Mouse (Mus musculus) kidney, postnatal 0 days (tissue): Measurements from ENCODE around the gene Dppa4. TPM values are rescaled to one million over a fixed set of nuclear protein-coding genes. Genes with fewer than 3 reads are reported as not detected.

ENCODE experiments used
- ATAC-seq: fragments of 200-750 bp; cut with Nextera tagmentation; replicated peaks from 2 replicates; pipeline ENCODE4 v1.8.0; 2017; ENCODE audit warnings: low read depth, moderate number of reproducible peaks, moderate TSS enrichment, moderate library complexity; ENCODE audit not compliant: low FRiP score
- DNase-seq: peaks from one replicate; pipeline ENCODE4 v3.0.0-alpha.2; 2016; ENCODE audit warnings: low spot score
- H3K27ac ChIP-seq: fragments of 300-500 bp; sonication (generic); 2 replicates; pipeline ENCODE4 v1.5.1; 2014; ENCODE audit warnings: mild to moderate bottlenecking
- H3K27me3 ChIP-seq: fragments of 300-500 bp; sonication (generic); 2 replicates; pipeline ENCODE4 v1.6.1; 2014; ENCODE audit warnings: low read length, mixed read lengths; ENCODE audit not compliant: insufficient read depth
- H3K36me3 ChIP-seq: fragments of 300-500 bp; sonication (generic); 2 replicates; pipeline ENCODE4 v1.6.1; 2014; ENCODE audit warnings: low read length, mixed read lengths; ENCODE audit not compliant: insufficient read depth
- H3K4me1 ChIP-seq: fragments of 300-500 bp; sonication (generic); replicated peaks from 2 replicates; pipeline ENCODE4 v1.6.1; 2014; ENCODE audit warnings: antibody characterized with exemption, low read length, mixed read lengths; ENCODE audit not compliant: insufficient read depth
- H3K4me2 ChIP-seq: fragments of 300-500 bp; sonication (generic); 2 replicates; pipeline ENCODE4 v1.6.1; 2014; ENCODE audit warnings: mild to moderate bottlenecking, low read length, moderate library complexity, mixed read lengths
- H3K4me3 ChIP-seq: fragments of 300-500 bp; sonication (generic); replicated peaks from 2 replicates; pipeline ENCODE4 v1.5.1; 2014; ENCODE audit warnings: low read depth, low read length
- H3K9ac ChIP-seq: fragments of 300-500 bp; sonication (generic); 2 replicates; pipeline ENCODE4 v1.6.1; 2014; ENCODE audit warnings: low read depth, low read length
- H3K9me3 ChIP-seq: fragments of 300-500 bp; sonication (generic); replicated peaks from 2 replicates; pipeline ENCODE4 v1.6.1; 2016; ENCODE audit warnings: low read length, inconsistent platforms, mixed read lengths
- CTCF ChIP-seq: IDR thresholded peaks from 2 replicates; pipeline ENCODE4 v1.5.1; 2016; ENCODE audit warnings: antibody characterized with exemption, low read depth, mild to moderate bottlenecking, moderate library complexity
- WGBS: fragments of 180-500 bp; shearing (Covaris S2); extraction: QIAGEN DNeasy Blood & Tissue Kit; methylation state at CpG from one replicate; pipeline ENCODE4 v1.1.7; 2014; 5-methylcytosine and 5-hydroxymethylcytosine counted together
- polyA plus RNA-seq: library from polyadenylated mRNA; unstranded; fragments of >200 nt; fragmentation: Nextera tagmentation; extraction: Ambion mirVana; gene quantifications from 2 replicates; pipeline ENCODE4 v1.2.1, GENCODE M21; 2015

The Dppa4 gene
- polyA plus RNA-seq, 1 experiment from 2014 or later: not detected

- Histone ChIP-seq H3K4me3 (no peak overlapping the region), H3K9me3 (no peaks in the 10 kb centered on the region), H3K4me2 (no peak overlapping the region), H3K27ac (no peak overlapping the region), H3K27me3 (no peaks in the 10 kb centered on the region), H3K9ac (no peak overlapping the region), H3K4me1 (no peaks in the 10 kb centered on the region), H3K36me3 (no peaks in the 10 kb centered on the region)
- DNase-seq: no peak
- 78% methylated on average over 1 of the region's 1 CpGs for WGBS
- TF ChIP-seq CTCF: no peak
- no peak for ATAC-seq
Observed at GRCm38 (mm10) chr16:48262901-48263300, 20.6 kb upstream of the Dppa4 start.

DNA sequence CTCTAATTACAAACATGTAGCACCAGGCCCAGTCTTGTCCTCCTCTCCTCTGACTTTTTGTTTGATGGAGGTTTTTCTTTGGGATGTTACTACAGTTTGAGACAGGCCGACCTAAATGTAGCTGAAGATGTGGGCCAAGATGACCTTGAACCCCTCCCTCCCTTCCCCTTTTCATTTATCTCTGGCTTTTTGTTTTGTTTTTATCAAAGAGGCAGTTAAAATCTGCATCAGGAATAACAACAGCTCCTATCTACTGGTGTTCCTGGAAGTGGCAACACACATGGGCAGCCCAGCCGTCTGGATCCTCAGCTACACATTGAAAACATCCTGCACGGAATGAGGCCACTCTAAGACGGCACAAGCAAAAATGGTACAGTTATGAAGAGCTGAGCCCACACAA lies 17.7 kb upstream of the Dppa4 start:
- Histone ChIP-seq H3K4me2 (no peak overlapping the region), H3K9ac (no peak overlapping the region), H3K36me3 (no peaks in the 10 kb centered on the region), H3K9me3 (no peaks in the 10 kb centered on the region), H3K4me1 (no peaks in the 10 kb centered on the region), H3K27me3 (no peaks in the 10 kb centered on the region), H3K27ac (no peak overlapping the region), H3K4me3 (no peak overlapping the region)
- 79% methylated on average over 4 of the region's 4 CpGs for WGBS
- no peak for TF ChIP-seq CTCF
- DNase-seq (no peak), ATAC-seq (no peak)

DNA sequence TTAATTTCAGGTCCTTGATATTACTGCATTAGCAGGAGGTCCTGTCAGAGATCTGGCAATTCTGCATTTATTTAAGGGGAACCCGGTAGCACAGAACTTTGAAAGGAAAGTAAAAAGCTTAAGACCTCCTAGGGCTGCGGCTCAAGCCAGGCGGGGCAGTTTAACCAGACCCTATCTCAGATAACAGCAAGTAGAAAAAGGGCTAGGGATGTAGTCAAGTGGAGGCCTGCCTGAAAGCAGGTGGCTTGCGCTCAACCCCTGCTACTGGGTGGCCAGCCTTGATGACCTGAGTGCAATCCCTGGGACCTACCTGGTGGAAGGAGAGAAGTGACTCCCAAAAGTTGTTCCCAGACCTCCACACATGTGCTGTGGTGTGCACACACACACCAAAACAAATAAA lies 6.6 kb upstream of the Dppa4 start:
- Histone ChIP-seq H3K9me3 (no peaks in the 10 kb centered on the region), H3K36me3 (no peaks in the 10 kb centered on the region), H3K4me1 (no peaks in the 10 kb centered on the region), H3K4me2 (no peak overlapping the region), H3K9ac (no peak overlapping the region), H3K27me3 (no peaks in the 10 kb centered on the region), H3K27ac (no peak overlapping the region), H3K4me3 (no peak overlapping the region)
- TF ChIP-seq CTCF: no peak
- DNase-seq: no peak
- WGBS: 84% methylated on average over 4 of the region's 4 CpGs
- ATAC-seq: no peak

DNA sequence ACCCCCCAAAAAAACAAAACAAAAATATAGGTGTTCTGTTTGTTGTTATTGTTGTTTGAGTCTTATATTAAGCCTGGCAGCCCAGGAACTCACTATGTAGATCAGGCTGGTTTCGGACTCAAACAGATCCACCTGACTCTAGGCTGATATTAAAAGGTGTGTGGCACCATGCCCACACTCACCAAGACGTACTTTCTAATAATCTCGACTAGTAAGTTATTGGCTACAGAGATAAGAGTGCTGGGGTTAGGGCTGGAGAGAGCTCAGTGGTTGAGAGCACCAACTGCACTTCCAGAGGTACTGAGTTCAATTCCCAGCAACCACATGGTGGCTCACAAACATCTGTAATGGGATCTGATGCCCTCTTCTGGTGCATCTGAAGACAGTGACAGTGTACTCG lies 2.6 kb upstream of the Dppa4 start:
- H3K27me3 ChIP-seq: no peaks in the 10 kb centered on the region
- H3K4me3 ChIP-seq: no peak overlapping the region
- H3K9me3 ChIP-seq: no peaks in the 10 kb centered on the region
- DNase-seq: no peak
- no peak for ATAC-seq
- no peaks in the 10 kb centered on the region for H3K4me1 ChIP-seq
- WGBS: 94% methylated on average over 4 of the region's 4 CpGs
- H3K4me2 ChIP-seq: no peak overlapping the region
- no peak for TF ChIP-seq CTCF
- no peaks in the 10 kb centered on the region for H3K36me3 ChIP-seq
- no peak overlapping the region for H3K27ac ChIP-seq
- H3K9ac ChIP-seq: no peak overlapping the region

- H3K4me1 ChIP-seq: no peaks in the 10 kb centered on the region
- H3K9me3 ChIP-seq: no peaks in the 10 kb centered on the region
- H3K27me3 ChIP-seq: no peaks in the 10 kb centered on the region
- no peak for ATAC-seq
- H3K9ac ChIP-seq: no peak overlapping the region
- H3K4me2 ChIP-seq: no peak overlapping the region
- no peak overlapping the region for H3K27ac ChIP-seq
- H3K36me3 ChIP-seq: no peaks in the 10 kb centered on the region
- no peak overlapping the region for H3K4me3 ChIP-seq
- no peak for TF ChIP-seq CTCF
- DNase-seq: no peak
- WGBS: 72% methylated on average over 1 of the region's 1 CpGs
Observed at GRCm38 (mm10) chr16:48282801-48283200, 732 bp upstream of the Dppa4 start.

DNA sequence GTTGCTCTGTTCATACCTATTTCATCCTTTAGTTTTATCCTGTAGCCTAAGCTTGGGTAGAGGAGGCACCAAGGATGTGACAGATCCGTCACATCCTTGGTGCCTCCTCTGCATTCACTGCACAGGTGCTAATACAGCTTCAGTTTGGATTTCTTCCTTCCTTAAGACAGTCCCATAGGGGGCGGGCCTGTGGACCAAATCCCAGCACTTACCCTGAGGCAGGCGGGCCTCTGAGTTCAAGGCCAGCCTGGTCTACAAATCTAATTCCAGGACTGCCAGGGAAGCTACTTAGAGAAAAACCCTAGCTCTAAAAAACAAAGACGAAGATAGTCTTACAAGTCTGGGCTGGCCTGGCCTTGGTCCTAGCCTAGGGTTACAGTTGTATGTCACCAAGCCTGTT lies 2.0 kb downstream of the Dppa4 start:
- Histone ChIP-seq H3K27ac (no peak overlapping the region), H3K4me2 (no peak overlapping the region), H3K9me3 (no peaks in the 10 kb centered on the region), H3K4me3 (no peak overlapping the region), H3K4me1 (no peaks in the 10 kb centered on the region), H3K27me3 (no peaks in the 10 kb centered on the region), H3K9ac (no peak overlapping the region), H3K36me3 (no peaks in the 10 kb centered on the region)
- 97% methylated on average over 4 of the region's 4 CpGs for WGBS
- TF ChIP-seq CTCF: no peak
- DNase-seq: no peak
- ATAC-seq: no peak

GRCm38 (mm10) chr16:48297384-48298136 lies 14.0 kb downstream of the Dppa4 start:
- Histone ChIP-seq H3K36me3 (no peaks in the 10 kb centered on the region), H3K27me3 (no peaks in the 10 kb centered on the region), H3K9ac (no peak overlapping the region), H3K4me1 (no peaks in the 10 kb centered on the region), H3K4me2 (no peak overlapping the region), H3K4me3 (no peak overlapping the region), H3K9me3 (no peaks in the 10 kb centered on the region), H3K27ac (no peak overlapping the region)
- 70% methylated on average over 14 of the region's 14 CpGs for WGBS
- DNase-seq: no peak
- no peak for TF ChIP-seq CTCF
- ATAC-seq: no peak
